Mouse (Mus musculus) erythroid progenitor cell, adult 5-6 weeks (primary cell): ENCODE data around the gene Iqsec1. TPM values are rescaled to one million over a fixed set of nuclear protein-coding genes. Genes with fewer than 3 reads are reported as not detected.

Experiments used
- ATAC-seq: replicated peaks from 2 replicates; pipeline ENCODE4 v1.8.0; 2016; ENCODE audit warnings: moderate number of reproducible peaks, mild to moderate bottlenecking, moderate TSS enrichment, inconsistent platforms; ENCODE audit not compliant: poor library complexity, low FRiP score, severe bottlenecking
- total RNA-seq, 2 experiments: library from RNA; stranded (forward) in 1 of 2; stranded (reverse) in 1 of 2; fragments of 150-400 nt in 1 of 2; fragments of 186-747, 209-891 nt in 1 of 2; gene quantifications; 2 replicates each; pipeline versions ENCODE4 v1.2.3 to v1.2.4; 2015 to 2017; ENCODE audit warnings: low replicate concordance in 2 of 2

The Iqsec1 gene
- total RNA-seq (2015; ENCODE audit: low replicate concordance) (88.0 and 89.4 TPM in 2 replicates), total RNA-seq (2017; ENCODE audit: low replicate concordance) (23.0 and 41.4 TPM in 2 replicates)

- ATAC-seq = peak; percentile 88
Observed at GRCm38 (mm10) chr6:90988648-90989317, at the start of gene Iqsec1. Gene Iqsec1 (minus strand): TSS chr6:90988685.

- no peak for ATAC-seq
Observed at GRCm38 (mm10) chr6:91028256-91028655, 39.8 kb upstream of the Iqsec1 start.

- ATAC-seq = no peak
Observed at GRCm38 (mm10) chr6:91020810-91021209, 32.3 kb upstream of the Iqsec1 start.

GRCm38 (mm10) chr6:91016600-91017230 is 28.2 kb upstream of the Iqsec1 start:
- no peak for ATAC-seq

GRCm38 (mm10) chr6:91014198-91014958 is 25.9 kb upstream of the Iqsec1 start:
- no peak for ATAC-seq

GRCm38 (mm10) chr6:91012458-91012857 is 24.0 kb upstream of the Iqsec1 start:
- no peak for ATAC-seq

GRCm38 (mm10) chr6:91011568-91011967 is 23.1 kb upstream of the Iqsec1 start:
- ATAC-seq = no peak

GRCm38 (mm10) chr6:91008284-91008830 is 19.9 kb upstream of the Iqsec1 start:
- no peak for ATAC-seq

- ATAC-seq = no peak
Observed at GRCm38 (mm10) chr6:91007207-91007606, 18.7 kb upstream of the Iqsec1 start.

- no peak for ATAC-seq
Observed at GRCm38 (mm10) chr6:91004157-91004556, 15.7 kb upstream of the Iqsec1 start.

GRCm38 (mm10) chr6:91003310-91003995 is 15.0 kb upstream of the Iqsec1 start:
- ATAC-seq = no peak

- ATAC-seq = no peak
Observed at GRCm38 (mm10) chr6:91001566-91001965, 13.1 kb upstream of the Iqsec1 start.

- no peak for ATAC-seq
Observed at GRCm38 (mm10) chr6:91000819-91001525, 12.5 kb upstream of the Iqsec1 start.

- no peak for ATAC-seq
Observed at GRCm38 (mm10) chr6:90999176-90999575, 10.7 kb upstream of the Iqsec1 start.

GRCm38 (mm10) chr6:90997025-90997424 is 8.5 kb upstream of the Iqsec1 start:
- ATAC-seq = no peak

GRCm38 (mm10) chr6:90996181-90996580 is 7.7 kb upstream of the Iqsec1 start:
- no peak for ATAC-seq

GRCm38 (mm10) chr6:90988299-90988625 is 223 bp downstream of the Iqsec1 start:
- no peak for ATAC-seq

GRCm38 (mm10) chr6:90987561-90988298 is 755 bp downstream of the Iqsec1 start:
- ATAC-seq = no peak

- no peak for ATAC-seq
Observed at GRCm38 (mm10) chr6:90984101-90984500, 4.4 kb downstream of the Iqsec1 start.
